Mouse (Mus musculus) frontal cortex, postnatal 36 days (tissue): ENCODE measurements around the gene Stn1.
"Not testable (repeated sequence)": the region's sequence is repeated elsewhere in the genome, so short reads cannot be mapped to it uniquely, and the experiment has no call there.

Experiments used
- DNase-seq, 2 experiments: peaks; one replicate each; pipeline ENCODE4 v3.0.0; 2022; ENCODE audit warnings: low spot score in 2 of 2

Gene Stn1

DNA sequence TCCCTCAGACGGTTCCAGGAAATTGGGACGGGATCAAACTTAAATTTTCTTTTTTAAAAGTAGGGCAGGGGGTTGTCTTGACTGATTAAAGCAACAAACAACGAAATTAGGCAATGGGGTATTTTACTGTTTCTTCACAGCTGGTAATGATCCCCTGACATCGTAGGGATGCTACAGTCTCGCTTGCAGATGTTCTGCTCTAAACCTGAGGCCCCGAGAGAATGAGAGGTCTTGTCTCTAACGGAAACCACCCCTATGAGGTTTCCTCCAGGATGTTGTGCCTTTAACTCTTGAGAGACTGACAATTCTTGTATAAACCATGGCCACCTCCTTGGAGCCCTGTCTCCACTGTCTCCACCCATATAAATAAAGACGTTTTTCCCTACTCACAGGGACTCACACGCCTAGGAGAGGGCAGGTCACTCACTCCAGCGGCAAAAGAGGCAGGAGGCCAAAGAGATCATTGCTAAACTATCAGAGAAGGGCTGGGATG is at the start of gene Stn1:
TSS of gene Stn1 (minus strand) at position 208 of the 493 bp plus-strand sequence.
- DNase-seq: no peak

DNA sequence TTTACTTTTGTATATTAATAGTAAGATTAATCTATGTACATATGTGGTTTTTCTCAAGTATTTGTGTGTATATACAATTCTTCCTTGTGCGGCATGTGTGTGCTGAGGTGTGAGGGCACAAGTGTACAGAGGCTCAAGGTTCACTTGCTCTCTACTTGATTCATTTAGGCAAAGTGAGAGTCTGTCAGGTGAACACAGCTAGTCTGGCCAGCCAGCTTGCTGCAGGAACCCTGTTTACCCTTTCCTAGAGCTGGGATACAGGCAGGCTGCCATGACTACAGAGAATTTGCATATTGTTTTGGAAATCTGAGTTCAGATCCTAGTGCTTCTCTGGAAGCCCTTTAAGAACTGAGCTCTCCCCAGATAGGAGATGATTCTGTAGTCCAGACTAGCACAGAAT is 49.7 kb upstream of the Stn1 start:
- DNase-seq: no peak

DNA sequence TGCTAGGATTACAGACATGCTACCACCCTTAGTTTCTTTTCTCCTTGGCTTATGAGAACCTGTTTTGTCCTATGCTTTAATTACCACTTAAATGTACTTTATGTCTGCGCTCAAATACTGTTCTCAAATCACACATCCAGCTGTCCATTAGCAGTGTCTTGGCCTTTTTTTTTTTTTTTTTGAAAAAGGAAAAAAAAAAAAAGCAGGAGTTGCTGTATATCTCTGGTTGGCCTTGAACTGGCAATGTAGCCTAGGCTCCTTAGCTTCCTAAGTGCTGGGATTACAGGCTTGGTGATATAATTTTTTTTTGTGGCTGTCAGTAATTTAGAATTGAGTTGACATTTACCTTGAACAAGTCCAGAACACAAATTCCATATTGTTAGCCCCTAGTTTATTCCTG is 48.5 kb upstream of the Stn1 start:
- DNase-seq: no peak

DNA sequence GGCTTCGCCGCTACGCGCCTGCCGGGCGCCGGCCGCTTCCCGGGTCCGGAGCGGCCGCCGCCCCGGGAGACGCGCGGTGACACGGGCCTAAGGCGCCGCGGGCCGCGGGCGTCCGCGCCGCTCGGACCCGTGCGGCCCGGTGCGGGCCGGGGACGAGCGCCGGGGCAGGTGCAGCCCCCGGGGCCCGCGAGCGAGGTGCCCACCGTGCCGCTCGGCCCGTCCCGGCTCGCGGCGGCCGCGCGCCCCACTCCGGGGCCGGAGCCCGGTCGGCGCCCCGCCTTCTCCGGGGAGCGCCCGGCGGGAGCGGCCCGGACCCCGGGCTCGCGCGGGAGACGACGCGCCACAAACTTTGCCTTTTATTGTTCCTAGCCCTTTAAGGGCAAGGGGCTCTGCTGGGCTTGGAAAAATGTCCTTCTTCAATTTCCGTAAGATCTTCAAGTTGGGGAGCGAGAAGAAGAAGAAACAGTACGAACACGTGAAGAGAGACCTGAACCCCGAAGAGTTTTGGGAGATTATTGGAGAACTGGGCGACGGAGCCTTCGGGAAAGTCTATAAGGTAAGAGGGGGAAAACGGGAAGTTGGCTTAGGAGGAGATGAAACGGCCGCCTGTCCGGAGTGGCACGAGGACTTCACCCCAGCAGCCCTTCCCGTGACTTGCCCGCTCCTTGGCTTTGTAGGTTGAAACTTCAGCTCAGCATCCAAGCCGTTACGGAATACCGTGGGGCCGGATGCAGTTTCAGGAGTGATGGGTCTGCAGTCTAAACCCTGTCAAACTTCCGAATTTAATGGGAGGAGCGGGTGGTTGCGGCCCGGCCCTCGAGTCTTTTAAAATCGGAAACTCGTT is 42.7 kb upstream of the Stn1 start:
- DNase-seq: peak; percentile 11 to 17

DNA sequence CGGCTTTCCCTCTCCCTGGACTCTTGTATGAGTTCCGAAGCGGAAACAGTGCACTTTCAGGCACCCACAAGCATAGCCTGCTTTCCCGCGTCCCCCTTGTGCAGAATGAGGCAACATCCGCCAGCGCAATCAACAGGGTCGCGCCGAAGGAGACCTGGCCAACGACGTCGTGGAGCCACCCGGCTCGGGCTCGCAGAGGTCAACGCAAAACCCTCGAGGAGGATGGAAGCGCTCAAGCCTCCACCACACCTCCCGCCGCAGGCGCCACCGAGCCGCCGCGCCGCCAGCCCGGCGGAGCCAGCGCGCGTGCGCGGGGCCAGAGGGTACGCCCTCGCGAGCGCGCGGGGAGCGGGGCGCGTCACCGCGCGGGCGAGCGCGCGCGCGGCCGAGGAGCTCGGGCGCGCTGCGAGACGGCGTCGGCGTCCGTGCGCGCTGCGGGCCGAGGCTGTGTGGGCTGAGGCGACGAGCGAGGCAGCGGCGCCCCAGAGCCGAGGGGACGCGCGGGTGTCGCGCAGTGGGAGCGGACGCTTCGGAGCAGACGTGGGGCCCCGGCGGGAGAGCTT is 42.0 kb upstream of the Stn1 start, which contains the start of gene Slk:
TSS of gene Slk (plus strand) at position 454 of the 563 bp plus-strand sequence.
- DNase-seq: peak; percentile 79 to 81

DNA sequence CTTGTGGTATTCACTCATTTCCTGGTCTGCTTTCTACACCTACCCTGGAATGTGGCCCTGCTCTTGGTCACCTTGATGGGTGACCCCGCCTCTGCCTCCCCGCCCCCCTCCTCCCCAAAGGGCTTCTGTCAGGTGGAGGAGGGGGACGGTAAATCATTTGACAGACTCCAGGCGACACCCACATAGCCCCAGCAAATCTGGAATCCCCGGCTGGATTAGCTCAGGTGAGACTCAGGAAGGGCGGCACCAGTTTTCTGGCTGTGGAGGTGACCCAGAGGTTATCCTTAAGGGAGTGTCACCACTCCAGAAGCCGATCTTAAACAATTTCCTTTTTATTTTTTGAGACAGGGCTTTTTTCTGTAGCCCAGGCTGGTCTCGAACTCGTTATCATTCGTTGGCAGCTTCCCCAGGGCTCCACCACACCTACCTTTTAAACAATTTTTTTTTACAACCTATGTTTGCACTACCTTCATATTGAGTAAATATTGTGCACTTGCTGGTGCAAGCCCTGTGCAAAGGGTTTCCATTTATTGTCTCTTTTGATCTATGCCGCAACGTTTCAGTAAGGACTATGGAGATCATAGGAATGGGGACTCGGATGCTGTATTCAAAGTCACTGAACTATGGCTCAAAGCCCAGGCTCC is 41.4 kb upstream of the Stn1 start:
- no peak for DNase-seq

DNA sequence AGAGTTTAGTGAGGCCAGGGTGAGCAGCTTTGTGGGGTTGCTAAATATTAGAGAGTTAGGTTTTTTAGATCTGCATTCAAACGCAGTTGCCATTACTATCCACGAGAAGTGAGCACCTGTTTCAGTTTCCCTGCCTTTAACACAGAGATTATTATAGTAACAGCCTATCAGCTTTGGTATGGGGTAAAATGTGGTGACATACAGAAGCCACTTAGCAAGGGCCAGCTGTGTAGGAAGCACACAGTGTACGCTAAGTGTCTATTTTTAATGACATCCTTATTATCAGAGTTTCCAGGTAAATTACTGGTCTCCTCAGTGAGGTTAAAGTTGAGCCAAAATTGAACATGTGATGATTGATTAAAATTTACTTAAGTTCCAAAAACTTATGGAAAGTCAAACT is 36.4 kb upstream of the Stn1 start:
- DNase-seq: no peak

DNA sequence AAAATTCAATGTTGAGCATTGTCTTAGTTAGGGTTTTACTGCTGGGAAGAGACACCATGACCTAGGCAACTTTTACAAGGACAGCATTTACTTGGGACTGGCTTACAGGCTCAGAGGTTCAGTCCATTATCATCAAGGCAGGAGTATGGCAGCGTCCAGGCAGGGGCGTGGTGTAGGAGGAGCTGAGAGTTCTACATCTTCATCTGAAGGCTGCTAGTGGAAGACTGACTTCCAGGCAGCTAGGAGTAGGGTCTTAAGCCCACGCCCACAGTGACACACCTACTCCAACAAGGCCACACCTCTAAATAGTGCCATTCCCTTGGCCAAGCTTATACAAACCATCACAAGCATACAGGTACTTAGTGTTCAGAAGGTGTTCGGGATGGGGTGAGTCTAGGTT is 34.7 kb upstream of the Stn1 start:
- DNase-seq: not testable (repeated sequence)

DNA sequence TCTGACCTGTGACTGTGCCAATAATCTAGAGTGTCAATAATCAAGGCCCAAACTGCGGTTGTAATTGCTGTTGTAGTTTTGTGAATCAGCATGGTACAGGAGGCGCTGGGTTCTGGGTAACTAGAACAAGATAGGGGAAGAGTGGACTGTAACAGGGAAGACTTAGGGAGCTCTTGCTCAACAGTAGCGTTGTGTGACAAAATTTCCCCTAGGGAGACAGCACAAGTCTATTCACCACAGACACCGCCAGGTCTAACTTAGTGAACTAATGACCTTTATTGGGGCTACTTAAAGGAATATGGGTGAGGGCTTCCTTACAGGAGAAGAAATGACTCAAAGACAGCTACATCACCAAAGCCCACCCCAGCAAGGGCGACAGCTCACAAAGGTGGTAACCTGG is 32.7 kb upstream of the Stn1 start:
- no peak for DNase-seq

DNA sequence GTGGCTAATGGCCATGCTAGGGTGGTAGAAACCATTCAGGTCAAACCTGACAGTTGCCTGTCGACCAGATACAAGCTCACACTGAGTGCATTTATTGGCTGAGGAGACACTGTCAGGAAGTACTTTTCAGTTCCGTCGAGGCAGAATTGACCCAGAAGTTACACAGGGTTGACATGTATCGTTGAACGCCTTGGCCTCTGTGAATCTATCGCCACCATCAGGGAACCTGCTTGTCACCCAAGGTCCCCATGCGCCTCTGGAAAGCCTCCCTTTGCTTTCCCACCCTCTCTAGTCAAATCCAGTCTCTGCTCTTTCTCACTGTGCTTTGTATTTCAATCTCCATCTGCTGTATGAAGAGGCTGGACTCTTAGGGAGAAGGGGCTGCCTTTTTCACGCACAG is 28.7 kb upstream of the Stn1 start:
- DNase-seq: no peak

DNA sequence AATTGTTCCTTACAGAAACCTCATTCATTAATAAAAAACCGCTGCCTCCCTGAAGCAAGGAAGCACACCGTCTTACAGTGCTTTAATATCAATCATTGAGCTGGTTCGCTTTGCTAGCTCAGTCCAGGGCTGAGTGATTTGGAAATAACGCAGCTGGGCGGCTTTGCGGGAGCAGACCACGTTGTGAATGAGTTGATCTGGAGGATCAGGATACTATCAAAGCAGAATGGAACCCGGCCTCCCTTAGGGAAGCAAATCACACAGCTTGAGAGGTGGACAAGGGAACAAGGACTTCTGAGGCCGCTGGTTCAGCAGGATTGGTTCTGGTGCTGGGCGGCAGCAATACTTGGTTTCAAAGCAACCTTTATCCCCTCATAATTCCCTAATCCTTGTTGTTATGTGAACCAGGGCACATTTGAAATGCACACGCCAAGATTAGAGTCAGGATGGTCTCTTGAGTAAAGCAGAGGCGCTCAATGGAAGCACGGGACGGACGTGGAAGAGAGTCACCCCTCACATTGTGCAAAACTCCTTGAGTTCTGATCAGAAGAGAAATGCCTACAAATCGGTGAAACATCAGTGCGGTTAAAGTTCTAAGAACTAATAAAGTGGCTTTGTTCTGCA is 27.8 kb upstream of the Stn1 start:
- no peak for DNase-seq

DNA sequence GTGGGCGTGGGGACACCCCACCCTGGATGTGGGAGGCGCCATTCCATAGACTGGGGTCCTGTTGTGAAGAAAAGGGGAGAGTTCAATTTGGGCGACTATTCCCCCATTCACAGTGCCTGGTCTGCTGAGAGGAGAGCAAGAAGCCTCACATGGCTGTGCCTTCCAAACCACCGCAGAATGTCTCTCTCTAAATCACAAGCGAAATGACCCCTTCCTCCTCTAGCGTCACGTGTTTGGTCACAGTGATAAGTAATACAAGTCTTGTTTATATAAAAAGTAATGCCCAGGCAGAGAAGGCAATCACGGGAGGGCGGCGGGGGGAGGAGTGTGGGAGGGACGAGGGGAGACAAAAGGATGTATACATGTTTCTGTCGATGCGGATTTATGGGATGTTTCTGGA is 26.4 kb upstream of the Stn1 start:
- no peak for DNase-seq

DNA sequence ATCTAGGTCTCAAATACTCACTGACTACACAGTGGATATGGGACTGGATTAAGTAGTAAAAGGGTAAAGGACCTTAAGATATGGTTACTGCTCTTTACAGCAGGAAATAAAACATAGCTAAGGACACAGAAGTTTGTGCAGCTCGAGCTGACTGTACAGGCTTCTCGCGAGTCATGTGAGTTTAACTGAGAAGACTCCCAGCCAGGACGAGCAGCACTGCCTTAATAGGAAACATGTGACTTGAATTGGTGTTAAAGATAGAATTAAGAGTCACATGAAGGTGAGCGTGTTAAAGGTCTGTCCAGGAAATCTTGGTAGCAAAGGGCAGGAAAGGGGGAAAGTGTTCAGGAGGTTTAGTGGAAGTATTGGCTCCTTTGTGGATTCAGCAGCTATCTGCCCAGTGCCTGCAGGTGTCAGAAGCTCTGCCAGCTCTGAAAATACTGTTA is 24.7 kb upstream of the Stn1 start:
- DNase-seq: no peak

DNA sequence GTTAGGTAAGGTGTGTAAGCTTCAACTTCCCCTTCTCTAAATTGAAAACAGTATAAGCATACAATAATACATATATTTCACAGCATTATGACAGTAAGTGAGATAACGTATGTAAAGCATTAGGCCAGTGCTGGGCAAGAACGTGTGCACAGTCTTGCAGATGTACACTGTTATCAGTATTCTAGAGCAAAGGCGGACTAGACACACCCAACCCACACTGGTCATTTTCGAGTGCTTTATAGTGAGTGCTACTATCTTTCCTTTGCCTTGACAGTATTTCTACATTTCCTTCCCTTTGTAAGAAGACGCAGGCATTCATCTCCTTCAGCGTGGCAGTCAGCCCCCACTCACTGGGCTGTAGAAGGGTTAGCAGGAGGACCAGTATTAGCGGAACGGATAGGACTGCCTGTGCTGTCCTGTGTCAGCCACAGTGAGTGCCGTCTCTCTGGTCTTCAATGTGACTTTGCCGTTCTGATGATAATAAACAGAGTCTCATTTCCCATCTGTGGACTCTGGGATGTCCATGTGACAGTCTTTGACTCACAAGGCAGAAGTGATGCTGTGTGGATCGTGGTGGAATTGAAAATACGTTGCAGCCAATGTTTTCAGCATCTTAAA is 23.3 kb upstream of the Stn1 start:
- DNase-seq: no peak

DNA sequence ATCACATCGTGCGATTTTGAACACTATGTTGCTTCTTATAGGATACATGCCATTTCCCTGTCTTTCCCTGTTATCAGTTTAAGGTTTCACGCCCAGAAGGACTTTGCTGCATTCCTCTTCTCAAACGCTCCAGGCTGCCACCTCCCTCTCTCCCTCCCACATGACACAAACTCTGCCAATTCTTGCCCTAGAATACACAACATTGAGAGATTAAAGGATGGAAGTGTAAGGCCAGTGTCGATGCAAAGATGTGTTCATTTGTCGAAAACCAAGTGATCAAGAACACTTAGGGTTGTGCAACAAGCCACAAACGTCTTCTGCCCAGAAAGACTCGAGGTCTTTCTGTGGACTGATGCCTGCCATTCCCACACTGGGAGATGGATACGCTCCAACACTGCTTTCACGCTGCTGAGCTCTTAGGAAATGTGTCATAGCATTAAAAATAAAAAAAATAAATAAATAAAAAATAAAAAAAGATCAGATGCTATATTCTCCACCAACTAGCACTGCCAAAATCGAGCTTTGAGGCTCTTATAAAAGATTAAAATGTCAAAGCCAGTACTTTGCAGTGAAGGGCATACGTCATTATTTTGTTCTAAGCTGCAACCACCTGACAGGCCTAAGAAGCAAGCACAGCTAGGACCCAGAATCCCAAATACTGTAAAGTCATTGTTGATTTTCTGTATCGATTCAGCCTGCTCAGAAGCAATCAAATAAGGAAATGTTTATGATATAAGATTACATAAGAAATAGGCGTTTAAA is 22.6 kb upstream of the Stn1 start:
- DNase-seq: peak; percentile 44 to 66

DNA sequence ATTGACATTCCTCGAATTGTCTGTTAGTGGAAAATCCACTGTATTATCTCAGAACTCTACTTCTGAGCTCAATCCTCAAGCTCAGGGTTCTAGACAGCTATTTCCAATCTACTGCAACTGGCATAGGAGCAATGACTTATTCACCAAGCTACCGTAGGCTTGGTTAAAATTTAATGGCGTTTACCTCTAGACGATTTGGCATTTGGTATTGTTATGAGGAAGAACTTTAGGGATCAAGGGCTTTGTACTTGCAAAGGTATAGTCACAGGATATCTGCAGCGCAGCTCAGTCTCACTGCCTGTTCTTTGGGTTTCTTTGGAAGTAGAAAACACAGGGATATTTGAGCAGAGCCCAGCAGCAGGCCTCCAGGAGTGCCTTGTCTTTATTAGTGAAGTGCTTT is 21.8 kb upstream of the Stn1 start:
- no peak for DNase-seq

DNA sequence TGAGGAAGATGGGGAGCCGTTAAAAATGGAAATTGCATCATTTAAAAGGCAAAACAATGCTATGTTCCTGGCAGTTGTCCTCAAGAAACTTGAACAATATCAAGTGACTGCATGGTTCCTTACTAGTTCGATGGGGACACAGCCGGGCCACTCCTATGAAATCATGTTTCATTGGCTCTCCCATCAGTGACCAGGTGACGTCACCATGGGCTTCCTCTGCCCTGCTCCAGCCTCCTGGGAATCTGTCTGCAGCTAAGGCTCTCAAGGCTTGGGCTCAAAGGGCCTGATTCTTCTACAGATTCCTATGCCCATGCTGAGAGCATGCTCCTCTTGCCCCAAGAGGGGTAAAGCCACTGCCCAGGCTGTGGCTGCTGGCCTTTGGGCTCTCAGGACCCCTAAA is 12.3 kb upstream of the Stn1 start:
- DNase-seq: no peak

DNA sequence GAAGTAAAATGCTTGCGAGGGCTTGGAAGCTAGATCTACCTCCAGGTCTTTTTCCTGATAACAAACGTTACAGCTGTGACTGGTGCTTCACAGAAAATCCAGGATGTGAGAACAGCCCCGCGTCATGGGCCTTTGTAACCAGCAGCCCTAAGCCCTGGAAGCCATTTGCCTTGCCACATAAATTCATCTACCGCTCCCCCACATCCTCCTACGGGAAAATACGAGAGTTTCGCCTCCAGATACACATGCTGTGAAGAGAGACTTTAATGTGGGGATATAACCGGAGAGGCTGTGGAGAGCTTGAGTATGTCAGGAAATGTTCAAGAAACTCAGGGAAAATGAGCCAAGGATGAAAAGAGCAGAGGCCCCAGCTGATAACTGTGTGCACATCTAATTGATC is 11.9 kb upstream of the Stn1 start:
- peak in 1 of 2 experiments; percentile 30 for DNase-seq

DNA sequence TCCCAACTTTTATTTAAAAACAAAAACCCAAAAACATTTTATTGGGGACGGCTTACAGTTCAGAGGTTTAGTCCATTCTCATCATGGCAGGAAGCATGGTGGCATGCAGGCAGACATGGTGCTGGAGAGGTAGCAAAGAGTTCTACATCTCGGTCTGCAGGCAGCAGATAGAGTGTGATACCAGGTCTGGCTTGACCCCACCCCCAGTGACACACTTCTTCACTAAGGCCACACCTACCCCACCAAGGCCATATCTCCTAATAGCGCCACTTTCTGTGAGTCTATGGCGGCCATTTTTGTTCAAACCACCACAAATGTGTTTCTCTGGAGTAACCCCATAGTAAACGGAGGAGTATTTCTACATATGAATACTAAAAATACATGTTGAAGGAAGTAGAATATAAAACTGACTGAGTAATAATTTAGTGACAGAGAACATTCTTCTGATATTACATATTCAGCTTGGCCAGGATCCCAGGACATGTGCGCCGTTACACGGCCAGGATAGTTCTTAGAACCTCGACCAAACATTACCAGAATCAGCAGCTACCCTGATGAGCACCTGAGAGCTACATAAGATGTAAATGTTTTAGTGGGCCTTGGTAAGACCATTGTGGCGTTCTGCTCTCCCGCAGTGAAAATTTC is 11.2 kb upstream of the Stn1 start:
- no peak for DNase-seq

DNA sequence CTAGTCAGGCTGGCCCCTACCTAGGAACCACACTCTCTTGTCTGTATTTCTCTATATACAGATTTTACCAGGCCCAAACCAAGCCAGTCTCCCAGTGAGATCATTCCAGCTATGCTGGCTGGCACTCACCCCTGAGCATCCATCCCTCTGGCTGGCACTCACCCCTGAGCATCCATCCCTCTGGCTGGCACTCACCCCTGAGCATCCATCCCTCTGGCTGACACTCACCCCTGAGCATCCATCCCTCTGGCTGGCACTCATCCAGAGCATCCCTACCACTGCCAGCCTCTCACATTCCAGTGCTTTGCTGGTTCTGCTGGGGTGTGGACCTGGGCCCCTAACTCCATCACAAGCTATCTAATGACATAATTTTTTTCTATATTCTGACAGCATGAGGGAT is 8.2 kb upstream of the Stn1 start:
- DNase-seq: no peak

DNA sequence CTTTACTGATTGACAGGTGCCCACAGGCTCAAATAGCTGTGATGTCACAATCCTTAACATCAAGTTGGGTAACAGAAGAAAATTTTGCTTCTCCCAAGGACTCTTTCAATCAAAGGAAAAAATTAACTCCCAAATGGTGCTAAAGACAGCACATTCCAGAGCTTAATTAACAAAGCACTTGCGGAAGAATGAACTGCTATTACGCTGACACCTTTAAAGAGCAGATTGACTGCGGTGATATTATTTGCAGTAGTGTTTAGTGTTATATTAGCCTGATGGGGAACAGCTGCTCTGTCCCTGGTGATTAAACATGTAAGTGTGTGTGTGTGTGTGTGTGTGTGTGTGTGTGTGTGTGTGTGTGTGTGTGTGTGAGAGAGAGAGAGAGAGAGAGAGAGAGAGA is 7.7 kb upstream of the Stn1 start:
- DNase-seq: no peak
